Mouse (Mus musculus): Measurements from ENCODE around the gene Dclre1c. TPM values are rescaled to one million over a fixed set of nuclear protein-coding genes. Genes with fewer than 3 reads are reported as not detected.
A peak's percentile ranks its signal among the peaks of the same experiment; 100 is the strongest.

Dclre1c gene
- total and polyA plus RNA-seq, 2 experiments from 2014 or later = 6.8 to 8.5 TPM

DNA sequence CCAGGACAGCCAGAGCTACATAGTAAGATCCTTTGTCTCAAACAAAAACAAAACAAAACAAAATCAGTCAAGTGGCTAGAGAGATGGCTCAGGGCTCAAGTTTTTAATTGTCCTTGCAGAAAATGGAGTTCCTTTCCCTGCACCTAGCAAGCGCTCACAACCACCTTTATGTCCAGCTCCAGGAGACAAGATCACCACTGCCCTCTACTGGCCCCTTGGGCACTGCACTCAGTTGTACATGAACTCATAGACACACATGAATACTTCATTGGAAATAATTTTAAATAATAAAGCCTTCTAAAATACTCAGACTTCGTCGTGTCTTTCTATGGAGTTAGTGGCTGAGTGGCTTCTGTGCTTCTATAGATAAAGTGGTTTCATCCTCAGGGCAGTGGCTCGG lies 9.7 kb upstream of the Dclre1c start:
- Histone ChIP-seq H3K4me2 (ENCODE audit: low read depth, low read length) (no peak overlapping the region), H3K36me3 (ENCODE audit: insufficient read depth, low read length) (no peaks in the 10 kb centered on the region), H3K27ac (no peak overlapping the region), H3K4me3 (ENCODE audit: low read length) (no peak overlapping the region), H3K4me1 (ENCODE audit: insufficient read depth, low read length) (no peaks in the 10 kb centered on the region), H3K9ac (replicated peaks; ENCODE audit: low read length) (no peak overlapping the region), H3K9me3 (ENCODE audit: low read length) (no peaks in the 10 kb centered on the region), H3K27me3 (ENCODE audit: insufficient read depth, low read length) (no peaks in the 10 kb centered on the region)
- 41% methylated on average over 4 of the region's 4 CpGs for WGBS
- TF ChIP-seq CTCF (IDR thresholded peaks at IDR 0.05; ENCODE audit: low read depth) = peak; percentile 82
- DNase-seq (ENCODE audit: low spot score) (peak; percentile 78), ATAC-seq (no peak)

DNA sequence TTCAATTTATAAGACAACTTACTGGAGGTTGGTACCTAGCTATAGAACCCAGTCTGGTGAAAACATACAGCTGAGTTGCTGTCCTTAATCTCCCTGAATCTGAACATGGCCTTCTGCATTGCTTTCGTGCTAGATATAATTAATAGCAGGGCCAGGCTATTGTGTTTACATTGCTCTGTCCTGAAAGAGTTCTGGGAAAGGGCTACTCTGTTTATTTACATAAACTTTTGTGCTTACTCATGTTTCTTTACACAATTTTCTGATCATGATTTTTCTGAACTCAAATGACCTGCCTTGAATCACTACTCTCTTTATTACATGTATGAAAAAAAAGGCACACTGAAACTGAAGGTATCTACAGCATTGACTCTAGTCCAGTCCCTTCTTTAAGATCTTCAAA lies 8.3 kb upstream of the Dclre1c start:
- H3K4me3 ChIP-seq (ENCODE audit: low read length) = no peak overlapping the region
- H3K9ac ChIP-seq (replicated peaks; ENCODE audit: low read length) = no peak overlapping the region
- 0 out of 2 replicates have a peak, but pooled peaks cover 3% of the 10 kb centered on the region for H3K4me1 ChIP-seq (ENCODE audit: insufficient read depth, low read length)
- TF ChIP-seq CTCF (IDR thresholded peaks at IDR 0.05; ENCODE audit: low read depth) = no peak
- no peaks in the 10 kb centered on the region for H3K9me3 ChIP-seq (ENCODE audit: low read length)
- DNase-seq (ENCODE audit: low spot score) (no peak), ATAC-seq (no peak)
- H3K27ac ChIP-seq = no peak overlapping the region
- H3K27me3 ChIP-seq (ENCODE audit: insufficient read depth, low read length) = no peaks in the 10 kb centered on the region
- H3K36me3 ChIP-seq (ENCODE audit: insufficient read depth, low read length) = no peaks in the 10 kb centered on the region
- no peak overlapping the region for H3K4me2 ChIP-seq (ENCODE audit: low read depth, low read length)
- 68% methylated on average over 1 of the region's 1 CpGs for WGBS

DNA sequence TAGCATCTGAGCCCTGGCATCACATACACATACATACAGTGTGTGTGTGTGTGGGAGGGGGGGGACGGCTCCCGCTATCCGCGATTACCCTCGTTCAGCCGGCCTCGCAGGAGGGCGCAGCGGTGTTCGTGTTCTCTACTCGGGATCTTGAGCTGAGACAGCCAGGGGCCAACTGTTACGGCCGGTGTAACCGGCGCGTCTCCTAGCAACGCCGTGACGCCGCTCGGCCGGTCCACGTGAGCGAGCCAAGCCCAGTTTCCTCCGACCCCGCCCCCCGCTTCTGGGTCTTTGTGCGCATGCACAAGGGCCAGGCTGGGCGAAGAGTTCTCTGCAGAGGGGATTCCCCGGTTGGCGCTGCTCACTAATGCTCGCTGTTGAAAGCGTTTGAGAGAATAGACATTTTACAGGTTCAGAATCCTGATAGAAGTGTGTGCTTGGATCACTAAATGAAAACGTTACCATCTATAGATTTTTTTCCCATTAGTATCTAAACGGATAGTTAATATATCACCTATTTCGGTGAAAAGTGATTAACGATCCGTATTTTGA lies 5.0 kb upstream of the Dclre1c start:
- Histone ChIP-seq H3K4me2 (ENCODE audit: low read depth, low read length) (peak overlapping the region; percentile 65), H3K4me3 (ENCODE audit: low read length) (peak overlapping the region; percentile 60), H3K4me1 (ENCODE audit: insufficient read depth, low read length) (0 out of 2 replicates have a peak, but pooled peaks cover 3% of the 10 kb centered on the region), H3K27me3 (ENCODE audit: insufficient read depth, low read length) (no peaks in the 10 kb centered on the region), H3K27ac (no peak overlapping the region), H3K9ac (replicated peaks; ENCODE audit: low read length) (peak overlapping the region; percentile 43; the same call in 1 of the 2 replicates), H3K36me3 (ENCODE audit: insufficient read depth, low read length) (no peaks in the 10 kb centered on the region), H3K9me3 (ENCODE audit: low read length) (no peaks in the 10 kb centered on the region)
- ATAC-seq (peak; percentile 96), DNase-seq (ENCODE audit: low spot score) (peak; percentile 97)
- TF ChIP-seq CTCF (IDR thresholded peaks at IDR 0.05; ENCODE audit: low read depth) = 0 out of 2 replicates have a peak, but pooled peaks have one; percentile 11
- 2% methylated on average over 38 of the region's 38 CpGs for WGBS

DNA sequence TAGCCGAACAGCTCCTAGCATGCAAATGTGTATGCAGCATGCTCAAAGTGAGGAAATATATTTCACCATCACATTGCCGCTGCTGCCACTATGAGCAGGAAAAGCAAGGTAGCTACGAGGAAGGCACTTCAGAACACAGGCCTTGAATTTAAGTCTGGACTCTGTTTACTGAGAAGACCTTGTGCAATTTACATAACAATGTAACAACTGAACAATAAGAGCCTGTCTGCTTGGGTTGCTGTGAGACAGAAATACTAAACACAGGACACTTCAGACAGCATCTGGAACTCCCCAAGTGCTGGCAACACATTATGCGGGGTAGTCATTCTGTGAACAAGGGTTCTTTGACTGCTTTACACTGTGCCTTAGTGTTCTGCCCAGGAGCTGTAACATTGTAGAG lies 3.8 kb upstream of the Dclre1c start:
- H3K4me3 ChIP-seq (ENCODE audit: low read length) = no peak overlapping the region
- H3K27ac ChIP-seq = no peak overlapping the region

DNA sequence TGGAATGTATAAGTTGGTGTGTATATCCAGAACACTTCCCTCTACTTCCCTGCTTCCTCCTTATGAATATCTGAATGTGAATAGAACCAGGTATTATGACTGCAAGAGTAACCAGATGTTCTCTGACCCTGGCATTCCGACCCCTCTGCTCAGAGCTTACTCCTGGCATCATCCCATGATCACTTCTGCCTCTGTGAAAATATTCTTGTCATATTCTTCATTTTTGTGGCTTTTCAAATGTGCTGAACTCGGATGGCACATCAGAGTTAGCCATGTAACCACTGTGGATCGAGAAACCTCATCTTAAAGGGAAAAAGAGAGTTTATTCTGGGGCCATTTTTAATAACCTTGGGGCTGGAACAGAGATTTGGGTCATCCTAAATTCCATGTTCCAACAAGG lies 1.4 kb upstream of the Dclre1c start, which contains the start of gene Meig1:
TSS of gene Meig1 (minus strand) at position 101 of the 400 bp plus-strand sequence.
- 72% methylated on average over 3 of the region's 3 CpGs for whole genome bisulfite sequencing
- Histone ChIP-seq H3K27ac (no peak within 1 kb of the TSS), H3K9ac (replicated peaks; ENCODE audit: low read length) (no peak within 1 kb of the TSS), H3K4me1 (ENCODE audit: insufficient read depth, low read length) (0 out of 2 replicates have a peak, but pooled peaks cover 3% of the 10 kb centered on the region), H3K9me3 (ENCODE audit: low read length) (no peaks in the 10 kb centered on the region), H3K4me2 (ENCODE audit: low read depth, low read length) (peak within 1 kb of the TSS; percentile 99; the same call in 1 of the 2 replicates), H3K4me3 (ENCODE audit: low read length) (no peak within 1 kb of the TSS), H3K36me3 (ENCODE audit: insufficient read depth, low read length) (no peaks in the 10 kb centered on the region), H3K27me3 (ENCODE audit: insufficient read depth, low read length) (no peaks in the 10 kb centered on the region)
- ATAC-seq = no peak
- DNase-seq (ENCODE audit: low spot score) = no peak
- no peak for TF ChIP-seq CTCF (IDR thresholded peaks at IDR 0.05; ENCODE audit: low read depth)

More for the DNA sequence above, 3.8 kb upstream of the Dclre1c start:
- Histone ChIP-seq H3K9me3 (ENCODE audit: low read length) (no peaks in the 10 kb centered on the region), H3K4me1 (ENCODE audit: insufficient read depth, low read length) (0 out of 2 replicates have a peak, but pooled peaks cover 3% of the 10 kb centered on the region), H3K27me3 (ENCODE audit: insufficient read depth, low read length) (no peaks in the 10 kb centered on the region), H3K9ac (replicated peaks; ENCODE audit: low read length) (no peak overlapping the region), H3K36me3 (ENCODE audit: insufficient read depth, low read length) (no peaks in the 10 kb centered on the region), H3K4me2 (ENCODE audit: low read depth, low read length) (no peak overlapping the region)
- no peak for ATAC-seq
- 37% methylated on average over 4 of the region's 4 CpGs for WGBS
- TF ChIP-seq CTCF (IDR thresholded peaks at IDR 0.05; ENCODE audit: low read depth) = no peak
- peak; percentile 47 for DNase-seq (ENCODE audit: low spot score)

DNA sequence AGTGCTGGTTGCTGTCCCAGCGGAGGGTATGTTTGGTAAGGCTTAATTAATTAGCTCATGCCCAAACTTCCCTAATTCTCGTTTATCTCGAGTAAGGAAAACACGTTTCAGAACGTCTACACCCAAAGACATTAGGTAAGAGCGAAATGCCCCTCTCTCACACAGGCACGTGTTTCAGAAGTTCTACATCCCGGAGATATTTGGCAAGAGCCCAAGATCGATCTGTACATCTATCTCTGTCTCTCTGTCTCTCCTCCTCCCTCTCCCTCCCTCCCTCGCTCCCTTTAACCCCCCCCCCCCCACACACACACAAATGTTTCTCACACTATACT lies 614 bp downstream of the Dclre1c start:
- H3K9ac ChIP-seq (replicated peaks; ENCODE audit: low read length) = peak overlapping the region; percentile 56
- no peak for ATAC-seq
- 8% methylated on average over 10 of the region's 10 CpGs for WGBS
- no peak for TF ChIP-seq CTCF (IDR thresholded peaks at IDR 0.05; ENCODE audit: low read depth)
- DNase-seq (ENCODE audit: low spot score) = no peak
- no peaks in the 10 kb centered on the region for H3K27me3 ChIP-seq (ENCODE audit: insufficient read depth, low read length)
- H3K4me2 ChIP-seq (ENCODE audit: low read depth, low read length) = peak overlapping the region; percentile 99
- peak overlapping the region; percentile 70 for H3K4me3 ChIP-seq (ENCODE audit: low read length)
- H3K4me1 ChIP-seq (ENCODE audit: insufficient read depth, low read length) = 0 out of 2 replicates have a peak, but pooled peaks cover 3% of the 10 kb centered on the region
- no peak overlapping the region for H3K27ac ChIP-seq
- no peaks in the 10 kb centered on the region for H3K9me3 ChIP-seq (ENCODE audit: low read length)
- H3K36me3 ChIP-seq (ENCODE audit: insufficient read depth, low read length) = no peaks in the 10 kb centered on the region; the same call in 1 of the 2 replicates

DNA sequence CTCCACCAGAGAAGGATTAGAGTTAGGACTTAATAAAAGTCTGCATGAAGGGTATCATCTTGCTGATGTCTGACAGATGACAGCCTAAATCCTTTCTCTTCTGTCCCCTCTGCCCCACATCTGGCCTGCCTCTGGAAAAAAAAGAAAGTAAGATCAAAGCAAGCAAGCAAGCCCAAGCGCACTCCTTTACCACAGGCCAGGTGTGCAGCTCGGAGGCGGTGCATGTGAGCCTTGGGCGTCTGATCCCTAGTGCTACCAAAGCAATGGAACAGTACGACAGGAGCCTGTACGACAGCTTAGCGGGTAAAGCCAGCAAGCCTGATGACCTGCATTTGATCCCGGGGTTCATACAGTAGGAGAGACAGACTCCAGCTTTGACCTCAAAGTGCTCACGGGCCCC lies 7.0 kb downstream of the Dclre1c start:
- no peaks in the 10 kb centered on the region for H3K9me3 ChIP-seq (ENCODE audit: low read length)
- H3K4me1 ChIP-seq (ENCODE audit: insufficient read depth, low read length) = no peaks in the 10 kb centered on the region
- H3K4me3 ChIP-seq (ENCODE audit: low read length) = no peak overlapping the region
- 93% methylated on average over 9 of the region's 9 CpGs for WGBS
- H3K9ac ChIP-seq (replicated peaks; ENCODE audit: low read length) = no peak overlapping the region
- no peak for TF ChIP-seq CTCF (IDR thresholded peaks at IDR 0.05; ENCODE audit: low read depth)
- no peak overlapping the region for H3K4me2 ChIP-seq (ENCODE audit: low read depth, low read length)
- H3K27me3 ChIP-seq (ENCODE audit: insufficient read depth, low read length) = no peaks in the 10 kb centered on the region
- ATAC-seq = no peak
- no peak for DNase-seq (ENCODE audit: low spot score)
- peaks cover 3% of the 10 kb centered on the region; the same call in 1 of the 2 replicates for H3K36me3 ChIP-seq (ENCODE audit: insufficient read depth, low read length)
- no peak overlapping the region for H3K27ac ChIP-seq
